Mouse (Mus musculus) erythroblast, embryonic 14.5 days (primary cell): Measurements from ENCODE around the gene Hist1h3d.

Source experiments
- GATA1 ChIP-seq: IDR thresholded peaks from 2 replicates; pipeline ENCODE4 v1.6.1; 2012; ENCODE audit warnings: low read length, inconsistent platforms, mixed read lengths
- TAL1 ChIP-seq: IDR thresholded peaks from 3 replicates; pipeline ENCODE4 v1.6.1; 2012; ENCODE audit warnings: low read length, inconsistent platforms, mixed read lengths

DNA sequence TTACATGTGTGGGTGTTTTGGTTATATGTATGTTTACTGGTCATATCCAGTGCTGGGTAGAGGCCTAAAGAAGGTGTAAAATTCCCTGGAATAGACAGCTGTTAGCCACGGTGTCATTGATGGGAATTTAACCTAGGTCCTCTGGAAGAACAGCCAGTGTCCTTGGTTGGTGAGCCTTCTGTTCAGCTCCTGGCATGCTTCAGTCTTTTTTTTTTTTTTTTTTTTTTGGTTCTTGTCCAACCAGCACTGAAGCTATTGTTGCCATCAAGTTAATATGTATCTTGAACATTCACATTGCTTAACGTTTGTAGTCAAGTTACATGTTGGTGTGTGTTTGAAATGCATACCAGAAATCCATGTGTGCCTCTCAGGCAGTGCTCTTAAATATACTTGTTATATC lies 11.1 kb upstream of the Hist1h3d start:
- no peak for TF ChIP-seq TAL1
- TF ChIP-seq GATA1, result no peak
